Mouse (Mus musculus) midbrain, embryonic 16.5 days (tissue): ENCODE results near the gene Mrpl2. TPM values are rescaled to one million over a fixed set of nuclear protein-coding genes. Genes with fewer than 3 reads are reported as not detected.

Experiments
- polyA plus RNA-seq: library from polyadenylated mRNA; unstranded; fragments of >200 nt; fragmentation: Nextera tagmentation; extraction: Ambion mirVana; gene quantifications from 2 replicates; pipeline ENCODE4 v1.2.1, GENCODE M21; 2015

Mrpl2 gene
- polyA plus RNA-seq, 1 experiment from 2014 or later, result 60.8 TPM

Other genes with a start within 250 kb of the Mrpl2 start
- 3.0 and 3.6 TPM in 2 replicates for gene Crip3, start 217.3 kb upstream of the Mrpl2 start, polyA plus RNA-seq
- gene Slc22a7, start 207.8 kb upstream of the Mrpl2 start, polyA plus RNA-seq, result not detected in 2 replicates
- gene Ttbk1, start 158.6 kb upstream of the Mrpl2 start, polyA plus RNA-seq, result 4.7 and 5.5 TPM in 2 replicates
- 11.1 and 11.5 TPM in 2 replicates for gene Dnph1, start 149.5 kb upstream of the Mrpl2 start, polyA plus RNA-seq
- gene Cul9, start 99.8 kb upstream of the Mrpl2 start, polyA plus RNA-seq, result 26.8 and 28.0 TPM in 2 replicates
- 3.0 and 3.2 TPM in 2 replicates for gene Srf, start 90.1 kb upstream of the Mrpl2 start, polyA plus RNA-seq
- gene Ptk7, start 16.7 kb upstream of the Mrpl2 start, polyA plus RNA-seq, result 26.9 and 28.8 TPM in 2 replicates
- 32.4 and 39.7 TPM in 2 replicates for gene Klc4, start 207 bp upstream of the Mrpl2 start, polyA plus RNA-seq
- 41.9 and 47.6 TPM in 2 replicates for gene Cul7, start 4.1 kb downstream of the Mrpl2 start, polyA plus RNA-seq
- 51.8 and 52.4 TPM in 2 replicates for gene Rrp36, start 28.1 kb downstream of the Mrpl2 start, polyA plus RNA-seq
- gene Mea1, start 32.6 kb downstream of the Mrpl2 start, polyA plus RNA-seq, result 285 and 318 TPM in 2 replicates
- 173 TPM in 2 replicates for gene Klhdc3, start 34.7 kb downstream of the Mrpl2 start, polyA plus RNA-seq
- gene Ppp2r5d, start 58.9 kb downstream of the Mrpl2 start, polyA plus RNA-seq, result 94.8 and 102 TPM in 2 replicates
- 22.6 and 22.7 TPM in 2 replicates for gene Pex6, start 65.2 kb downstream of the Mrpl2 start, polyA plus RNA-seq
- 0.68 and 0.83 TPM in 2 replicates for gene Gnmt, start 82.9 kb downstream of the Mrpl2 start, polyA plus RNA-seq
- 67.7 and 67.8 TPM in 2 replicates for gene Cnpy3, start 106.0 kb downstream of the Mrpl2 start, polyA plus RNA-seq
- gene Ptcra, start 117.5 kb downstream of the Mrpl2 start, polyA plus RNA-seq, result not detected in 2 replicates
- 48.1 and 53.7 TPM in 2 replicates for gene 2310039H08Rik, start 126.4 kb downstream of the Mrpl2 start, polyA plus RNA-seq
- 78.4 and 84.2 TPM in 2 replicates for gene Rpl7l1, start 136.4 kb downstream of the Mrpl2 start, polyA plus RNA-seq
- gene Bicral, start 212.3 kb downstream of the Mrpl2 start, polyA plus RNA-seq, result 9.5 and 10.9 TPM in 2 replicates
- gene Tbcc, start 244.5 kb downstream of the Mrpl2 start, polyA plus RNA-seq, result 49.5 and 52.6 TPM in 2 replicates